Mouse (Mus musculus): ENCODE measurements at regions not wholly inside any gene's neighbourhood (a gene's known extent, or its start where the extent isn't known, plus 50 kb on each side); places are given as distances from the start of the nearest gene placed in this dataset.

DNA sequence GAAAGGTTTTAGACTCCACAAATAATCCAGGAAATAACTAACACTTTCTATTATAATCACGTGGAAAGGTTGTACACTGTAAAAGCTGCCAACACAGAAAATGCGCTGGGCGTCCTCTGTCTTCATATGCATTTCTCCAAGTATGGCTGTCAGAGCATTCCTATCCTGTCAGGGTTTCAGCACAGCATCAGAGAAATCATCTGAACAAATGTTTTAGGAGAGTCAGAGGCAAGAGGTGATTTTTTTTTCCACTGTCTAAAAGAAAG is 62.5 kb upstream of the Adamts3 start:
- Histone ChIP-seq H3K27me3 (ENCODE audit: control insufficient read depth, insufficient read depth, low read length) (no peaks in the 10 kb centered on the region), H3K4me3 (ENCODE audit: control insufficient read depth in 1 of 2, insufficient read depth in 1 of 2, low read depth in 1 of 2, low read length in 2 of 2) (no peak overlapping the region), H3K9me3 (ENCODE audit: control insufficient read depth, low read length) (peaks cover 3% of the 10 kb centered on the region; the same call in 1 of the 2 replicates), H3K4me2 (ENCODE audit: low read length) (no peak overlapping the region), H3K9ac (ENCODE audit: low read length) (no peak overlapping the region), H3K36me3 (ENCODE audit: control insufficient read depth, insufficient read depth, low read length) (no peaks in the 10 kb centered on the region), H3K27ac (replicated peaks in 1 of 2; ENCODE audit: control insufficient read depth in 1 of 2, insufficient read depth in 1 of 2, low read depth in 2 of 2, low read length in 2 of 2) (no peak overlapping the region), H3K4me1 (ENCODE audit: control insufficient read depth in 2 of 2, insufficient read depth in 2 of 2, low read length in 2 of 2) (no peaks in the 10 kb centered on the region; a peak in 2 of 4 replicates)
- WGBS: 86% methylated on average over 3 of the region's 3 CpGs
- no peak for ATAC-seq (ENCODE audit: insufficient number of reproducible peaks, insufficient read depth, low FRiP score, low read depth)

DNA sequence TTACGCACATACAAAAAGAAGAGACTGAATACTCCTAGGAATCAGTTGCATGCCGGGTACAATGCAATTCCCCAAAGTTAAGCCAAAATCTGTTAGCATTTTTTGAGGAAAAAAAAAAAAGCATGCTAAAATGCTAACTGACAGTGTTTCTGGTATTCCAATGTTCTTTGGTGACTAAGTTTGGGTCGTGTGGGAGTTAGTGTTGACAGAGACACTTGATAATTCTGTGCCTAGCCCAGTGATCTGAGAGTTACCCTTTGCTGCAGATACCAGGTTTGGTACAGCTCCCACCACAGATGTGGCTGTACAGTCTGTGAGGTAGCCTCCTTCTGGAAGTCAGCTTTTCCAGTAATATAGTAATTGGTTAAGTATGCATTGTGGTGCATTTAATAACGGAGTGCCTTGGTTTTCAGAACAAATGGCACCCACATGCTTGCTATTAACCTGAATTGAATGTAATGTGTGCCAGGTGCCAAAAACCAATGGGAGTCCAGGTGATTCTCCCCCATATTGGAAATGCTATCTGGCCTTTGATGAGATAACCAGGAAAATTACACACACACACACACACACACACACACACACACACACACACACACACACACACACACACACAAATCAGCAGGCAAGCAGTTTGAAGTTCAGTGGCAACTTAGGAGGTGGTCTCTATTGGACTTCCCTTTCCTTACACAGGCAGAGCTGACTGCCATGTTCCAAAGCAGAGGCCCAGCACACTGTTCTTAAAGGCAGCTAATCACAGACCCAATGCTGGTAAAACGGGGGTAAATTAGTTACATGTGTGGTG is 61.9 kb upstream of the Adamts3 start:
- Histone ChIP-seq H3K27ac (replicated peaks in 1 of 2; ENCODE audit: control insufficient read depth in 1 of 2, insufficient read depth in 1 of 2, low read depth in 2 of 2, low read length in 2 of 2) (no peak overlapping the region), H3K4me1 (ENCODE audit: control insufficient read depth in 2 of 2, insufficient read depth in 2 of 2, low read length in 2 of 2) (no peaks in the 10 kb centered on the region; a peak in 2 of 4 replicates), H3K4me3 (ENCODE audit: control insufficient read depth in 1 of 2, insufficient read depth in 1 of 2, low read depth in 1 of 2, low read length in 2 of 2) (no peak overlapping the region), H3K27me3 (ENCODE audit: control insufficient read depth, insufficient read depth, low read length) (no peaks in the 10 kb centered on the region), H3K9ac (ENCODE audit: low read length) (no peak overlapping the region), H3K4me2 (ENCODE audit: low read length) (no peak overlapping the region), H3K36me3 (ENCODE audit: control insufficient read depth, insufficient read depth, low read length) (no peaks in the 10 kb centered on the region), H3K9me3 (ENCODE audit: control insufficient read depth, low read length) (peaks cover 3% of the 10 kb centered on the region; the same call in 1 of the 2 replicates)
- 70% methylated on average over 5 of the region's 5 CpGs for WGBS
- ATAC-seq (ENCODE audit: insufficient number of reproducible peaks, insufficient read depth, low FRiP score, low read depth): no peak

GRCm38 (mm10) chr5:89943276-89944127 is 60.4 kb upstream of the Adamts3 start:
- Histone ChIP-seq H3K27me3 (ENCODE audit: control insufficient read depth, insufficient read depth, low read length) (no peaks in the 10 kb centered on the region), H3K9ac (ENCODE audit: low read length) (no peak overlapping the region), H3K4me1 (ENCODE audit: control insufficient read depth in 2 of 2, insufficient read depth in 2 of 2, low read length in 2 of 2) (no peaks in the 10 kb centered on the region; a peak in 2 of 4 replicates), H3K27ac (replicated peaks in 1 of 2; ENCODE audit: control insufficient read depth in 1 of 2, insufficient read depth in 1 of 2, low read depth in 2 of 2, low read length in 2 of 2) (no peak overlapping the region), H3K36me3 (ENCODE audit: control insufficient read depth, insufficient read depth, low read length) (no peaks in the 10 kb centered on the region), H3K9me3 (ENCODE audit: control insufficient read depth, low read length) (peaks cover 8% of the 10 kb centered on the region; the same call in 1 of the 2 replicates), H3K4me3 (ENCODE audit: control insufficient read depth in 1 of 2, insufficient read depth in 1 of 2, low read depth in 1 of 2, low read length in 2 of 2) (no peak overlapping the region), H3K4me2 (ENCODE audit: low read length) (no peak overlapping the region)
- 72% methylated on average over 9 of the region's 9 CpGs for WGBS
- no peak for ATAC-seq (ENCODE audit: insufficient number of reproducible peaks, insufficient read depth, low FRiP score, low read depth)

GRCm38 (mm10) chr5:89942244-89942643 is 59.1 kb upstream of the Adamts3 start:
- H3K4me3 ChIP-seq (ENCODE audit: control insufficient read depth in 1 of 2, insufficient read depth in 1 of 2, low read depth in 1 of 2, low read length in 2 of 2): no peak overlapping the region
- H3K4me1 ChIP-seq (ENCODE audit: control insufficient read depth in 2 of 2, insufficient read depth in 2 of 2, low read length in 2 of 2): no peaks in the 10 kb centered on the region; a peak in 2 of 4 replicates
- H3K9me3 ChIP-seq (ENCODE audit: control insufficient read depth, low read length): peaks cover 8% of the 10 kb centered on the region; the same call in 1 of the 2 replicates
- no peak overlapping the region for H3K4me2 ChIP-seq (ENCODE audit: low read length)
- no peak overlapping the region for H3K9ac ChIP-seq (ENCODE audit: low read length)
- H3K27ac ChIP-seq (replicated peaks in 1 of 2; ENCODE audit: control insufficient read depth in 1 of 2, insufficient read depth in 1 of 2, low read depth in 2 of 2, low read length in 2 of 2): no peak overlapping the region
- 19% methylated on average over 4 of the region's 4 CpGs for WGBS
- ATAC-seq (ENCODE audit: insufficient number of reproducible peaks, insufficient read depth, low FRiP score, low read depth): no peak
- H3K27me3 ChIP-seq (ENCODE audit: control insufficient read depth, insufficient read depth, low read length): no peaks in the 10 kb centered on the region
- no peaks in the 10 kb centered on the region for H3K36me3 ChIP-seq (ENCODE audit: control insufficient read depth, insufficient read depth, low read length)

DNA sequence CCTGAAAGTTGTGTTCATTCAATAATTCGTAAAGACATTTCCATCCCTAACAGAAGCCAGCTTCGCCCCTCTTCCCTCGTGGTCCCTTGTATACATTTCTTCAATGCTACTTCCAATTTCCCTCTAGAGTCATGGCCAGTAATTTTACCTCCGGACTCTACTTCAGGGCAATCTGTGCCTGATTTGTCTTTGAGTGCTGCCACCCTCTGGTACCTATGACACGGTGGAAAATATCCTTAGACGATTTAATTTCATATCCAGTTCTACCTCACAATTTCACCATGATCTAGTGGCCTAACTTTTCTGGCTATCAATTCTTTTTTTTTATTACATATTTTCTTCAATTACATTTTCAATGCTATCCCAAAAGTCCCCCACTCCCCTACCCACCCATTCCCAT is 49.9 kb upstream of the Adamts3 start:
- H3K27ac ChIP-seq (replicated peaks in 1 of 2; ENCODE audit: control insufficient read depth in 1 of 2, insufficient read depth in 1 of 2, low read depth in 2 of 2, low read length in 2 of 2): no peak overlapping the region
- H3K9ac ChIP-seq (ENCODE audit: low read length): no peak overlapping the region
- WGBS: 77% methylated on average over 6 of the region's 6 CpGs
- no peak for ATAC-seq (ENCODE audit: insufficient number of reproducible peaks, insufficient read depth, low FRiP score, low read depth)
- H3K4me3 ChIP-seq (ENCODE audit: control insufficient read depth in 1 of 2, insufficient read depth in 1 of 2, low read depth in 1 of 2, low read length in 2 of 2): no peak overlapping the region
- H3K4me1 ChIP-seq (ENCODE audit: control insufficient read depth in 2 of 2, insufficient read depth in 2 of 2, low read length in 2 of 2): no peaks in the 10 kb centered on the region
- H3K36me3 ChIP-seq (ENCODE audit: control insufficient read depth, insufficient read depth, low read length): no peaks in the 10 kb centered on the region
- no peaks in the 10 kb centered on the region for H3K9me3 ChIP-seq (ENCODE audit: control insufficient read depth, low read length)
- H3K4me2 ChIP-seq (ENCODE audit: low read length): no peak overlapping the region
- H3K27me3 ChIP-seq (ENCODE audit: control insufficient read depth, insufficient read depth, low read length): no peaks in the 10 kb centered on the region

Measured in heart, embryonic 14.5 days (tissue).